Mouse (Mus musculus) layer of hippocampus, adult 9-11 months (tissue): ENCODE data around the gene Stra6l.

Experiments
- DNase-seq: peaks from one replicate; pipeline ENCODE4 v3.0.0; 2022

Gene Stra6l

GRCm38 (mm10) chr4:45921663-45922435 is 73.4 kb downstream of the Stra6l start:
- no peak for DNase-seq

GRCm38 (mm10) chr4:45924011-45924410 is 75.5 kb downstream of the Stra6l start:
- DNase-seq, result no peak

- DNase-seq, result no peak
These were observed 80.1 kb downstream of the Stra6l start for GRCm38 (mm10) chr4:45928561-45928960.
